Mouse (Mus musculus) testis, adult 2 months (tissue): Measurements from ENCODE around the gene Fbxo48. TPM values are rescaled to one million over a fixed set of nuclear protein-coding genes. Genes with fewer than 3 reads are reported as not detected.

ENCODE experiments used
- H3K27ac ChIP-seq: fragments of 200-500 bp; 2 replicates; pipeline ENCODE4 v1.5.1; 2012; ENCODE audit warnings: low read depth, low read length; ENCODE audit not compliant: control insufficient read depth, insufficient read depth
- H3K27me3 ChIP-seq: fragments of 200-500 bp; 2 replicates; pipeline ENCODE4 v1.6.1; 2012; ENCODE audit warnings: mild to moderate bottlenecking, low read length, moderate library complexity; ENCODE audit not compliant: control insufficient read depth, insufficient read depth
- H3K36me3 ChIP-seq: fragments of 200-500 bp; 2 replicates; pipeline ENCODE4 v1.6.1; 2012; ENCODE audit warnings: mild to moderate bottlenecking, low read length; ENCODE audit not compliant: control insufficient read depth, insufficient read depth
- H3K4me1 ChIP-seq: fragments of 200-500 bp; 2 replicates; pipeline ENCODE4 v1.6.1; 2012; ENCODE audit warnings: low read length; ENCODE audit not compliant: control insufficient read depth, insufficient read depth
- H3K4me3 ChIP-seq: fragments of 200-500 bp; 2 replicates; pipeline ENCODE4 v1.5.1; 2012; ENCODE audit warnings: low read depth, mild to moderate bottlenecking, low read length, moderate library complexity, mixed read lengths; ENCODE audit not compliant: control insufficient read depth
- CTCF ChIP-seq: fragments of 200-500 bp; IDR thresholded peaks from 2 replicates; pipeline ENCODE4 v1.5.1; 2012; ENCODE audit warnings: low read depth, mild to moderate bottlenecking, inconsistent platforms, low read length, moderate library complexity; ENCODE audit not compliant: control insufficient read depth, insufficient read depth, insufficient replicate concordance
- POLR2A ChIP-seq: fragments of 200-500 bp; IDR thresholded peaks from 2 replicates; pipeline ENCODE4 v1.6.1; 2012; ENCODE audit warnings: low read depth, mild to moderate bottlenecking, inconsistent platforms, low read length, moderate library complexity; ENCODE audit not compliant: control insufficient read depth
- polyA plus RNA-seq: library from polyadenylated mRNA; depleted of rRNA; stranded (reverse); fragments of >200 nt; gene quantifications from 2 replicates; pipeline ENCODE4 v1.2.3, GENCODE M21; 2012; rRNA removed

The Fbxo48 gene
- polyA plus RNA-seq, 1 experiment, result 0.81 TPM

- no peaks in the 10 kb centered on the region for H3K4me1 ChIP-seq
- no peak overlapping the region for H3K27ac ChIP-seq
- no peaks in the 10 kb centered on the region for H3K36me3 ChIP-seq
- TF ChIP-seq CTCF (no peak), POLR2A (no peak)
- H3K4me3 ChIP-seq, result no peak overlapping the region
- H3K27me3 ChIP-seq, result no peaks in the 10 kb centered on the region
Measured at GRCm38 (mm10) chr11:16996818-16997217, 45.6 kb downstream of the Fbxo48 start.

- H3K27me3 ChIP-seq, result no peaks in the 10 kb centered on the region
- no peaks in the 10 kb centered on the region for H3K4me1 ChIP-seq
- TF ChIP-seq POLR2A (no peak), CTCF (no peak)
- H3K36me3 ChIP-seq, result no peaks in the 10 kb centered on the region
- no peak overlapping the region for H3K27ac ChIP-seq
- H3K4me3 ChIP-seq, result no peak overlapping the region
Measured at GRCm38 (mm10) chr11:16997465-16997864, 46.3 kb downstream of the Fbxo48 start.

- no peaks in the 10 kb centered on the region for H3K4me1 ChIP-seq
- H3K4me3 ChIP-seq, result no peak overlapping the region
- no peaks in the 10 kb centered on the region for H3K36me3 ChIP-seq
- no peak overlapping the region for H3K27ac ChIP-seq
- H3K27me3 ChIP-seq, result no peaks in the 10 kb centered on the region
- TF ChIP-seq POLR2A, result no peak
- no peak for TF ChIP-seq CTCF
Measured at GRCm38 (mm10) chr11:16999387-16999786, 48.2 kb downstream of the Fbxo48 start.

- Histone ChIP-seq H3K27ac (no peak overlapping the region), H3K4me1 (no peaks in the 10 kb centered on the region), H3K27me3 (no peaks in the 10 kb centered on the region), H3K4me3 (no peak overlapping the region), H3K36me3 (no peaks in the 10 kb centered on the region)
- TF ChIP-seq POLR2A (no peak), CTCF (no peak)
Measured at GRCm38 (mm10) chr11:16999933-17000332, 48.8 kb downstream of the Fbxo48 start.

DNA sequence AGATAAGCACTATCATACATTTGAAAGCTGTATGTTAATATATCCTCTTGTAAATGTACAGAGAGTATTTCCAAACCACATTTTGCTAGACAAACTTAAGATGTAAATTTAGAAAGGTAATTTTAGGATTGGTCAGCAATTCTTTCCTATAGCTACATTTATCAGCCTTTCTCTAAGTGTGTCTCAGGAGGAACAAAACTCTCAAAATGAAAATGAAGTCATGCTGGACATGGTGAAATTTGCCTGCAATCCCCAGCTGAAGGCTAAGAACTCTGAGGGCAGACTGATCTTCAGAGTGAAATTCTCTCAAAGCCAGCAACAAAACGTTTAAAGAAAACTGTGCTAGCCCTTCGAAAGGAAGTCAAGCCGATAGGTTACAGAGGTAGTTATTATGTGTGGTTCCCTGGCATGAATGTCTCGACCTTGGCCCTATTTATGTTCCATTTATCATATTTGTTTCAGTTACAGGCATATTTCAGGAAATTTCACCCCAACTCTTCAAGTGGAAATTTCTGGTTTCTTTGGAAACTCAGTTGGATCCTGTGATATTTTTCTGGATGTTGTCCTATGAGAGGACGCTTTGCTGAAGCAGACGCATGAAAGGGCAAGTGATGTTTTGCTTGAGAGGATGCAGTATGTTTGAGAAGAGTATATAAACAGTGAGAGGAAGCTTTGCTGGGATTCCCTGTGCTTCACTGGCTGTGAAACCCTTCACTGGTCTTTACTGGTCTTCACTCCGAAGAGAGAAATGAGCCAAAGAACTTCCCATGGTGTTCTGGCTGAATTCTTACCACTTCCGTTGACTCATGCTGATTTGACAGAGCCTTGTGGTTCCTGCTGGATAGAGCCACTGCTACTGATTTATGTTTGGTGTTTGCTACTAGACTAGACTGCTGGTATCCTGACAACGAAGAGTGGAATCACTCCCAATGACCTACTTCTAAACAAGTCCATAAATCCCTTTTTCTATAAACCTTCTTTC, 49.5 kb downstream of the Fbxo48 start:
- Histone ChIP-seq H3K4me1 (no peaks in the 10 kb centered on the region), H3K36me3 (no peaks in the 10 kb centered on the region), H3K27ac (no peak overlapping the region), H3K27me3 (no peaks in the 10 kb centered on the region), H3K4me3 (no peak overlapping the region)
- TF ChIP-seq CTCF (no peak), POLR2A (no peak)

GRCm38 (mm10) chr11:17002739-17003373, 51.7 kb downstream of the Fbxo48 start:
- no peaks in the 10 kb centered on the region for H3K27me3 ChIP-seq
- H3K36me3 ChIP-seq, result no peaks in the 10 kb centered on the region
- no peak overlapping the region for H3K4me3 ChIP-seq
- no peak overlapping the region for H3K27ac ChIP-seq
- H3K4me1 ChIP-seq, result no peaks in the 10 kb centered on the region
- TF ChIP-seq POLR2A, result no peak
- no peak for TF ChIP-seq CTCF

DNA sequence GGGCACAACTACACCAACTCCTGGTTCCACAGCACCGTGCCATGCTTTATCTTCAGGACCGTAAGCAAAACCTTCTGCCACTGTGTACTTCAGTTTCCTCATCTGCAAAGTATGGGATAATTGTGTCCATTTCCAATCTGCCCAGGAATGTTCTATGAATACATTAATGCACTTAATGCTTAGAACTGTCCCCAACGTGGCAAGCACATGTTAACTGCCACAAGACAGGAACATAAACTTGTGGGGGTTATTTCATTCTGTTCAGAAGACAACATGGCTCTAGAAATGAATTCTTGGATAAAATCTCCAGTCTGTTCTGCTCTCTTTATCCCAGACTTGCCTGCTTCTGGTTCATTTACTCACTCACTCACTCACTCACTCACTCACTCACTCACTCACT, 52.6 kb downstream of the Fbxo48 start:
- H3K27me3 ChIP-seq, result no peaks in the 10 kb centered on the region
- no peaks in the 10 kb centered on the region for H3K36me3 ChIP-seq
- no peaks in the 10 kb centered on the region for H3K4me1 ChIP-seq
- no peak overlapping the region for H3K27ac ChIP-seq
- H3K4me3 ChIP-seq, result no peak overlapping the region
- no peak for TF ChIP-seq CTCF
- TF ChIP-seq POLR2A, result no peak

Other genes with a start within 250 kb of the Fbxo48 start
- 1.7 and 1.8 TPM in 2 replicates for gene Egfr, start 199.2 kb upstream of the Fbxo48 start, polyA plus RNA-seq
- gene Cnrip1, start 100.2 kb downstream of the Fbxo48 start, polyA plus RNA-seq, result 0.58 and 0.75 TPM in 2 replicates
- 0.21 and 0.24 TPM in 2 replicates for gene Plek, start 101.0 kb downstream of the Fbxo48 start, polyA plus RNA-seq
- 6.2 and 7.6 TPM in 2 replicates for gene Ppp3r1, start 207.9 kb downstream of the Fbxo48 start, polyA plus RNA-seq
- 8.1 and 9.0 TPM in 2 replicates for gene Wdr92, start 230.7 kb downstream of the Fbxo48 start, polyA plus RNA-seq